Mouse (Mus musculus) embryonic stem cell, embryonic (primary cell): ENCODE measurements around the gene 6430571L13Rik.

Experiments
- CTCF ChIA-PET, 4 experiments: fragments of 300-600 bp in 2 of 4; fragments of 350-600 bp in 2 of 4; sonication (Branson Sonifier 250); formaldehyde crosslinking; loops; one replicate each; lab custom pipeline; 2022; ENCODE audit warnings: inconsistent platforms in 2 of 4; lab: Charles Lee
- POLR2A ChIA-PET, 4 experiments: fragments of 300-600 bp in 2 of 4; fragments of 350-600 bp in 2 of 4; sonication (Branson Sonifier 250); formaldehyde crosslinking; loops; one replicate each; lab custom pipeline; 2022; ENCODE audit warnings: antibody characterized with exemption in 4 of 4, inconsistent platforms in 1 of 4; lab: Charles Lee

Gene 6430571L13Rik

GRCm38 (mm10) chr9:107377961-107378512 lies 37.6 kb downstream of the 6430571L13Rik start:
- ChIA-PET CTCF (interaction anchor here in 2 of 4 experiments (0.6 to 1.3 kb wide), 6 partner anchors 9 to 146 kb away, joined by 3 to 7 read pairs (median 4); no protein-coding TSS in a partner anchor), POLR2A (interaction anchor here in 2 of 4 experiments (0.6 to 1.5 kb wide), 3 partner anchors 11 to 930 kb away, joined by 3 to 6 read pairs (median 3); partner anchors contain the start of gene Cacna2d2 (in 1 of the 2))

GRCm38 (mm10) chr9:107381723-107382122 lies 41.3 kb downstream of the 6430571L13Rik start:
- ChIA-PET POLR2A (interaction anchor here in 2 of 4 experiments (0.6 to 0.9 kb wide), 2 partner anchors 9 to 172 kb away, joined by 3 read pairs; no protein-coding TSS in a partner anchor), CTCF (interaction anchor here in 2 of 4 experiments (0.8 to 1.5 kb wide), 3 partner anchors 9 to 103 kb away, joined by 3 read pairs; no protein-coding TSS in a partner anchor)

GRCm38 (mm10) chr9:107384396-107384795 lies 44.0 kb downstream of the 6430571L13Rik start:
- ChIA-PET POLR2A (interaction anchor here in 1 of 4 experiments (1.0 kb wide), 1 partner anchor 9 kb away, joined by 3 read pairs; no protein-coding TSS in a partner anchor), CTCF (interaction anchor here in 3 of 4 experiments (0.6 to 4.7 kb wide), 5 partner anchors 10 to 86 kb away, joined by 3 to 48 read pairs (median 4); partner anchors contain the start of gene Cacna2d2 (in 1 of the 3))

GRCm38 (mm10) chr9:107386722-107387121 lies 46.3 kb downstream of the 6430571L13Rik start:
- CTCF ChIA-PET = interaction anchor here (0.5 to 4.7 kb wide), 42 partner anchors 8 to 1399 kb away, joined by 3 to 48 read pairs (median 4); partner anchors contain the start of genes Mapkapk3 (in 2 of the 4), Cyb561d2 (in 1 of the 4), Nprl2 (in 1 of the 4) and Tusc2 (in 1 of the 4)
- POLR2A ChIA-PET = interaction anchor here in 3 of 4 experiments (0.6 to 1.6 kb wide), 9 partner anchors 12 to 536 kb away, joined by 3 to 5 read pairs (median 3); partner anchors contain the start of gene Cacna2d2 (in 2 of the 3)

GRCm38 (mm10) chr9:107387708-107388107 lies 47.3 kb downstream of the 6430571L13Rik start:
- ChIA-PET POLR2A (interaction anchor here in 2 of 4 experiments (1.0 to 1.6 kb wide), 4 partner anchors 12 to 13 kb away, joined by 3 to 5 read pairs (median 4); partner anchors contain the start of gene Cacna2d2 (in 1 of the 2)), CTCF (interaction anchor here in 3 of 4 experiments (1.0 to 4.7 kb wide), 9 partner anchors 10 to 258 kb away, joined by 3 to 48 read pairs (median 4); no protein-coding TSS in a partner anchor)

- CTCF ChIA-PET = interaction anchor here in 2 of 4 experiments (1.0 to 4.7 kb wide), 4 partner anchors 10 to 75 kb away, joined by 4 to 48 read pairs (median 9); no protein-coding TSS in a partner anchor
Observed at GRCm38 (mm10) chr9:107388263-107388662, 47.9 kb downstream of the 6430571L13Rik start.

GRCm38 (mm10) chr9:107396397-107396796 lies 56.0 kb downstream of the 6430571L13Rik start:
- CTCF ChIA-PET = no interaction called here
- POLR2A ChIA-PET = no interaction called here

More at GRCm38 (mm10) chr9:107388263-107388662, 47.9 kb downstream of the 6430571L13Rik start:
- POLR2A ChIA-PET = interaction anchor here in 2 of 4 experiments (1.2 to 3.5 kb wide), 5 partner anchors 10 to 70 kb away, joined by 3 to 16 read pairs (median 6); partner anchors contain the start of gene Cacna2d2 (in 1 of the 2)

GRCm38 (mm10) chr9:107398968-107399367 lies 58.6 kb downstream of the 6430571L13Rik start:
- POLR2A ChIA-PET = interaction anchor here (0.6 to 2.2 kb wide), 24 partner anchors 9 to 1030 kb away, joined by 3 to 16 read pairs (median 5); partner anchors contain the start of genes Cyb561d2 (in 1 of the 4), Dusp7 (in 1 of the 4), Nprl2 (in 1 of the 4) and Zmynd10 (in 1 of the 4)
- CTCF ChIA-PET = interaction anchor here (0.5 to 1.8 kb wide), 13 partner anchors 10 to 178 kb away, joined by 3 to 10 read pairs (median 4); partner anchors contain the start of gene Hyal1 (in 1 of the 4)

- ChIA-PET POLR2A (interaction anchor here (0.6 to 2.2 kb wide), 28 partner anchors 10 to 1031 kb away, joined by 3 to 16 read pairs (median 4); partner anchors contain the start of genes Cyb561d2 (in 1 of the 4), Dusp7 (in 1 of the 4), Nprl2 (in 1 of the 4) and Zmynd10 (in 1 of the 4)), CTCF (interaction anchor here (0.6 to 1.8 kb wide), 12 partner anchors 14 to 385 kb away, joined by 3 to 10 read pairs (median 4); partner anchors contain the start of gene Hyal1 (in 1 of the 4))
Observed at GRCm38 (mm10) chr9:107399491-107399971, 59.1 kb downstream of the 6430571L13Rik start, which contains the start of gene Cacna2d2. TSS of gene Cacna2d2 (plus strand) at chr9:107399612.

GRCm38 (mm10) chr9:107400060-107400511 lies 59.7 kb downstream of the 6430571L13Rik start:
- CTCF ChIA-PET = interaction anchor here in 3 of 4 experiments (0.6 to 1.8 kb wide), 6 partner anchors 15 to 385 kb away, joined by 3 to 10 read pairs (median 7); partner anchors contain the start of gene Hyal1 (in 1 of the 3)
- POLR2A ChIA-PET = interaction anchor here (0.6 to 2.2 kb wide), 17 partner anchors 9 to 147 kb away, joined by 3 to 16 read pairs (median 4); partner anchors contain the start of genes Cyb561d2 (in 1 of the 4), Mapkapk3 (in 1 of the 4), Nprl2 (in 1 of the 4) and Zmynd10 (in 1 of the 4)

GRCm38 (mm10) chr9:107400666-107401285 lies 60.4 kb downstream of the 6430571L13Rik start:
- CTCF ChIA-PET = interaction anchor here in 2 of 4 experiments (0.6 to 2.6 kb wide), 4 partner anchors 14 to 246 kb away, joined by 4 to 10 read pairs (median 8); no protein-coding TSS in a partner anchor
- POLR2A ChIA-PET = interaction anchor here in 2 of 4 experiments (0.7 to 2.2 kb wide), 9 partner anchors 9 to 141 kb away, joined by 3 to 6 read pairs (median 4); partner anchors contain the start of genes Cyb561d2 (in 1 of the 2), Mapkapk3 (in 1 of the 2) and Nprl2 (in 1 of the 2)
